Mouse (Mus musculus): ENCODE data around the gene Eif2ak2. TPM values are rescaled to one million over a fixed set of nuclear protein-coding genes. Genes with fewer than 3 reads are reported as not detected.

Gene Eif2ak2
- polyA plus RNA-seq, 1 experiment = 1.9 TPM

DNA sequence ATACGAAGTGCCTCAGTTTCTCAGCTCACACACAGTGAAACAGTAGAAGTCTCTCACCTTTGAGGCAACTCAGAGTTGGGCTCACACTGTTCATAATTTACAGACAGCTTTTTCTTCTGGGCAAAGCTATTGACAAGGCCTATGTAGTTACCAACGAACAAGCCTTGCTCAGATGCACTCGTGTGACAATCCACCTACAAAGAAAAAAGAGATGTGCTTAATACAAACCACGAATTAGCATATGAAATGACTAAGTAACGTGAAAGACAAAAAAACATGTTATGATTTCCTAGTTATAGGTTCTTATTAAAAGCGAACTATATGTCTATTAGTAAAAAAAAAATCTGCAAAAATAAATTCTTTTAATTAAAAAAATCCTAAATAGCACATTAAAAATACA is 8.5 kb downstream of the Eif2ak2 start:
- no peak overlapping the region for H3K4me3 ChIP-seq
- no peaks in the 10 kb centered on the region for H3K79me2 ChIP-seq (ENCODE audit: control insufficient read depth, insufficient read depth)
- no peak overlapping the region for H3ac ChIP-seq (ENCODE audit: control insufficient read depth, insufficient read length)
- no peak overlapping the region for H3K4me2 ChIP-seq (ENCODE audit: low read depth)
- TF ChIP-seq REST (IDR thresholded peaks at IDR 0.05; ENCODE audit: insufficient read depth, insufficient read length) = no peak
- TF ChIP-seq MYOD1 (IDR thresholded peaks at IDR 0.05; ENCODE audit: control insufficient read depth in 1 of 3, insufficient read length in 2 of 3, low read depth in 2 of 3) = no peak
- TF ChIP-seq POLR2A (IDR thresholded peaks at IDR 0.05; ENCODE audit: insufficient read length, low read depth) = no peak
- no peak for TF ChIP-seq MAX (IDR thresholded peaks at IDR 0.05; ENCODE audit: low read depth)
- no peak for TF ChIP-seq E2F4 (IDR thresholded peaks at IDR 0.05; ENCODE audit: insufficient read depth)
- H3K36me3 ChIP-seq (ENCODE audit: control insufficient read depth, insufficient read depth) = peaks cover 4% of the 10 kb centered on the region
- H3K27me3 ChIP-seq (ENCODE audit: control insufficient read depth, insufficient read depth, insufficient read length) = no peaks in the 10 kb centered on the region

DNA sequence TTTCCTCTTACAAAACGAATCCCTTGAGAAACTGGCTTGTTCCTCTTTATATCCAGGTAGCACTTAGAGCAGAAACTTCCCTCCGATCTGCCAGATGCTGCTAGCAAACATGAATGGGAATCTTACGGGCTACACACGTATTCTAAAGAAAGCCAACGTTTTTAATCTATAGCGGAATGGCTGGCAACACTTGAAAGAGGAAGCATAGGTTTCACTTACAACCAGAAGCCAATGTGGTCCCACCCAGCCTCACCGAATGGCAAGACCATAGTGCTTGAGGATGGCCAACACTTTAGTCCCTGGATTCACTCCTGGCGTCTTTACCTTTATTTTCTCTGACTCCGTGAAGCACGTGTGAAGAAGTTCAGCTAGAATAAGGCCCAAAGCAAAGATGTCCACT is 26.1 kb downstream of the Eif2ak2 start:
- H3ac ChIP-seq (ENCODE audit: control insufficient read depth, insufficient read length) = no peak overlapping the region
- H3K4me3 ChIP-seq = no peak overlapping the region
- no peaks in the 10 kb centered on the region for H3K27me3 ChIP-seq (ENCODE audit: control insufficient read depth, insufficient read depth, insufficient read length)
- peaks cover 9% of the 10 kb centered on the region for H3K36me3 ChIP-seq (ENCODE audit: control insufficient read depth, insufficient read depth)
- TF ChIP-seq USF1 (IDR thresholded peaks at IDR 0.05; ENCODE audit: low read depth) (no peak), MYOG (IDR thresholded peaks at IDR 0.05; ENCODE audit: control insufficient read depth in 1 of 3, insufficient read depth in 1 of 3, insufficient read length in 2 of 3, low read depth in 2 of 3) (no peak), POLR2AphosphoS2 (IDR thresholded peaks at IDR 0.05; ENCODE audit: insufficient read length, low read depth) (no peak), POLR2A (IDR thresholded peaks at IDR 0.05; ENCODE audit: insufficient read length, low read depth) (no peak), CEBPB (IDR thresholded peaks at IDR 0.05; ENCODE audit: insufficient read depth, poor library complexity, severe bottlenecking) (no peak)
- no peaks in the 10 kb centered on the region for H3K79me2 ChIP-seq (ENCODE audit: control insufficient read depth, insufficient read depth)
- H3K4me2 ChIP-seq (ENCODE audit: low read depth) = no peak overlapping the region

DNA sequence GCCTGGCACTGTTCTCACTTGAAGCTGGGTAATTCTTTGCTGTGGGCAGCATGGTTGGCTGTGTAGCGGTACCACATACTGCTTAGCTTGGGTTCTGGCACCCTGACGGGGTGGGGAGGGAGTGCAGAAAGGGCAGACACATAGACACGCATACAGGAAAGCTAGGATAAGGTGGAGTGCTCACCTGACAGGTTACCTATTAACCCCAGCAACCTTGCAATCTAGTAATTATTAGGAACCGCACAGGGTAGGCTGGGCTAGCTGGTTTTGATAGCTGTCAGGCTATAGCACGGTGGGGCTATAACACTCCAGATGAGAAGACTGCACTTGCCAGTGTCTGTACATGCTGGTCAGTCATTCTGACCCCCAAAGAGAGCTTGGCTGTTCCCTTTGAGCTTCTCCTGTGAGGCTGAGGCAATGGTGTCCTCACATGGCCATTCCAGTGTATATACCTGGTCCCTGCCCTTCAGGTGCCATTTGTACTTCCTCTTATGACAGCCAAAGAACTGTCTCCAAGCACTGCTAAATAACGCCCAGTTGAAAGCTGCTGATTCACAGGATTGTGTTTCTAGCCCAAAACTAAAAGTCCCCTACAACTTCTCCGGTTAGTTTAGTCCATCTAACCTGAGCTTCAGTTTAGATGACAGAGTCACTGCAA is 40.0 kb downstream of the Eif2ak2 start:
- no peak for TF ChIP-seq TCF3 (IDR thresholded peaks at IDR 0.05; ENCODE audit: insufficient read length, low read depth)
- TF ChIP-seq MYOD1 (IDR thresholded peaks at IDR 0.05; ENCODE audit: control insufficient read depth in 1 of 3, insufficient read length in 2 of 3, low read depth in 2 of 3) = no peak
- TF ChIP-seq USF1 (IDR thresholded peaks at IDR 0.05; ENCODE audit: low read depth) = no peak
- TF ChIP-seq POLR2AphosphoS2 (IDR thresholded peaks at IDR 0.05; ENCODE audit: insufficient read length, low read depth) = no peak
- TF ChIP-seq MAX (IDR thresholded peaks at IDR 0.05; ENCODE audit: low read depth) = no peak
- TF ChIP-seq CEBPB (IDR thresholded peaks at IDR 0.05; ENCODE audit: insufficient read depth, poor library complexity, severe bottlenecking) = no peak
- TF ChIP-seq SRF (IDR thresholded peaks at IDR 0.05; ENCODE audit: control insufficient read depth, insufficient read length, low read depth) = no peak
- TF ChIP-seq TCF12 (IDR thresholded peaks at IDR 0.05; ENCODE audit: insufficient read depth, poor library complexity, severe bottlenecking) = no peak
- no peak for TF ChIP-seq REST (IDR thresholded peaks at IDR 0.05; ENCODE audit: insufficient read depth, insufficient read length)
- no peak for TF ChIP-seq MYOG (IDR thresholded peaks at IDR 0.05; ENCODE audit: control insufficient read depth in 1 of 3, insufficient read depth in 1 of 3, insufficient read length in 2 of 3, low read depth in 2 of 3)
- no peak for TF ChIP-seq E2F4 (IDR thresholded peaks at IDR 0.05; ENCODE audit: insufficient read depth)
- TF ChIP-seq POLR2A (IDR thresholded peaks at IDR 0.05; ENCODE audit: insufficient read length, low read depth) = no peak
- H3K4me3 ChIP-seq = no peak overlapping the region
- H3K79me2 ChIP-seq (ENCODE audit: control insufficient read depth, insufficient read depth) = no peaks in the 10 kb centered on the region
- peaks cover 29% of the 10 kb centered on the region for H3K36me3 ChIP-seq (ENCODE audit: control insufficient read depth, insufficient read depth)
- no peak overlapping the region for H3ac ChIP-seq (ENCODE audit: control insufficient read depth, insufficient read length)
- H3K27me3 ChIP-seq (ENCODE audit: control insufficient read depth, insufficient read depth, insufficient read length) = no peaks in the 10 kb centered on the region
- H3K4me2 ChIP-seq (ENCODE audit: low read depth) = no peak overlapping the region

DNA sequence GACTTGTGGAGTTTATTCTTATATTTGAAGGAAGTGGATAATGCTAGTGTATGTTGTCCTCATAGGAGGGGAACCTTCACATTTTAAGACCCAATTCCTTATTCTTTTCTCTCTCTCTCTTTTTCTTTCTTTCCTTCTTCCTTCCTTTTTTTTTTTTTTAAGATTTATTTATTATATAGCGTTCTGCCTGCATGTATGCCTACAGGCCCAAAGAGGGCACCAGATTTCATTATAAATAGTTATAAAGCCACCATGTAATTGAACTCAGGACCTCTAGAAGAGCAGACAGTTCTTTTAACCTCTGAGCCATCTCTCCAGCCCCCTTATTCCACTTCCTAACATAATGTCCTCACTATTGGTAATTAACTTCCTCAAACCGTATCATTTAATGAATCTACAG is 46.3 kb downstream of the Eif2ak2 start:
- peak overlapping the region; percentile 38 for H3ac ChIP-seq (ENCODE audit: control insufficient read depth, insufficient read length)
- H3K4me3 ChIP-seq = peak overlapping the region; percentile 87
- peaks cover 6% of the 10 kb centered on the region for H3K79me2 ChIP-seq (ENCODE audit: control insufficient read depth, insufficient read depth)
- peaks cover 5% of the 10 kb centered on the region for H3K36me3 ChIP-seq (ENCODE audit: control insufficient read depth, insufficient read depth)
- no peak for TF ChIP-seq SRF (IDR thresholded peaks at IDR 0.05; ENCODE audit: control insufficient read depth, insufficient read length, low read depth)
- TF ChIP-seq TCF12 (IDR thresholded peaks at IDR 0.05; ENCODE audit: insufficient read depth, poor library complexity, severe bottlenecking) = no peak
- TF ChIP-seq TCF3 (IDR thresholded peaks at IDR 0.05; ENCODE audit: insufficient read length, low read depth) = no peak
- TF ChIP-seq CEBPB (IDR thresholded peaks at IDR 0.05; ENCODE audit: insufficient read depth, poor library complexity, severe bottlenecking) = no peak
- TF ChIP-seq E2F4 (IDR thresholded peaks at IDR 0.05; ENCODE audit: insufficient read depth) = no peak
- TF ChIP-seq MAX (IDR thresholded peaks at IDR 0.05; ENCODE audit: low read depth) = no peak
- no peak for TF ChIP-seq REST (IDR thresholded peaks at IDR 0.05; ENCODE audit: insufficient read depth, insufficient read length)
- no peak for TF ChIP-seq POLR2A (IDR thresholded peaks at IDR 0.05; ENCODE audit: insufficient read length, low read depth)
- TF ChIP-seq MYOD1 (IDR thresholded peaks at IDR 0.05; ENCODE audit: control insufficient read depth in 1 of 3, insufficient read length in 2 of 3, low read depth in 2 of 3) = no peak
- peak overlapping the region; percentile 95 for H3K4me2 ChIP-seq (ENCODE audit: low read depth)
- no peaks in the 10 kb centered on the region for H3K27me3 ChIP-seq (ENCODE audit: control insufficient read depth, insufficient read depth, insufficient read length)

Measured in myocyte (in vitro differentiated cells).